Mouse (Mus musculus): ENCODE data around the gene Vopp1. TPM values are rescaled to one million over a fixed set of nuclear protein-coding genes. Genes with fewer than 3 reads are reported as not detected.
"Not testable (repeated sequence)": the region's sequence is repeated elsewhere in the genome, so short reads cannot be mapped to it uniquely, and the experiment has no call there.

Vopp1 gene
- polyA plus RNA-seq, 1 experiment = 15.2 TPM

- no peak for TF ChIP-seq MYOD1 (IDR thresholded peaks at IDR 0.05; ENCODE audit: control insufficient read depth, insufficient read length, low read depth)
- TF ChIP-seq MYOG (IDR thresholded peaks at IDR 0.05; ENCODE audit: control insufficient read depth, extremely low read depth, insufficient read length) = no peak
- TF ChIP-seq FOSL1 (IDR thresholded peaks at IDR 0.05; ENCODE audit: insufficient read depth, low read length, poor library complexity, severe bottlenecking) = no peak
- no peak for TF ChIP-seq MAX (IDR thresholded peaks at IDR 0.05)
- TF ChIP-seq CEBPB (IDR thresholded peaks at IDR 0.05; ENCODE audit: low read depth) = no peak
- TF ChIP-seq USF1 (IDR thresholded peaks at IDR 0.05; ENCODE audit: low read depth) = no peak
- no peak for TF ChIP-seq CTCF (IDR thresholded peaks at IDR 0.05; ENCODE audit: control insufficient read depth, insufficient read depth, insufficient read length)
- no peaks in the 10 kb centered on the region for H3K36me3 ChIP-seq (ENCODE audit: control insufficient read depth, insufficient read depth)
- H3K79me2 ChIP-seq (ENCODE audit: control insufficient read depth, insufficient read depth) = peaks cover 10% of the 10 kb centered on the region
- no peak overlapping the region for H3K4me3 ChIP-seq (ENCODE audit: insufficient read depth, poor library complexity, severe bottlenecking)
- H3K79me3 ChIP-seq (ENCODE audit: low read depth) = peaks cover 2% of the 10 kb centered on the region
- no peaks in the 10 kb centered on the region for H3K27me3 ChIP-seq (ENCODE audit: control insufficient read depth, insufficient read depth, insufficient read length)
- H3ac ChIP-seq (ENCODE audit: control insufficient read depth, insufficient read length, low read depth) = no peak overlapping the region
Observed at GRCm38 (mm10) chr6:57805218-57806069, 19.5 kb downstream of the Vopp1 start.

DNA sequence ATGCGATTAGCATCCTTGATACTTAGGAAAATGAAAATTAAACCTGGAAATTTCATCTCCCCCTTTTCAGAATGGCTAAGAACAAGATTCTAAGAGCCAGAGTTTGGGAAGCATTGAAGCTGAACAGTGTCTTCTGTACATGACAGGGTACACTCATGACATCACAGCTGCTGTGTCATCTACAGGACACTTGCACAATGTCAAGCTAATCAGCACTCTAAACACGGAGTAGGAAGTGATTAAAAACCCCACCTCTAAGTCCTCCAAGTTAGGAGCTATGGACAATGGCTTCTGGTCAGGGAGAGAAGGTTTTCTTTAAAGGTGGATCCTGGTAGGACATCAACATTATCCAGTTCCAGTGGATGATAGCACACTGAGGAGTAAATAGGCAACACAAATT, 21.8 kb downstream of the Vopp1 start:
- no peak overlapping the region for H3ac ChIP-seq (ENCODE audit: control insufficient read depth, insufficient read length, low read depth)
- no peak overlapping the region for H3K4me3 ChIP-seq (ENCODE audit: insufficient read depth, poor library complexity, severe bottlenecking)
- no peaks in the 10 kb centered on the region for H3K27me3 ChIP-seq (ENCODE audit: control insufficient read depth, insufficient read depth, insufficient read length)
- H3K79me2 ChIP-seq (ENCODE audit: control insufficient read depth, insufficient read depth) = no peaks in the 10 kb centered on the region
- H3K36me3 ChIP-seq (ENCODE audit: control insufficient read depth, insufficient read depth) = no peaks in the 10 kb centered on the region
- H3K79me3 ChIP-seq (ENCODE audit: low read depth) = peaks cover 2% of the 10 kb centered on the region
- TF ChIP-seq MYOD1 (IDR thresholded peaks at IDR 0.05; ENCODE audit: control insufficient read depth, insufficient read length, low read depth) (no peak), MAX (IDR thresholded peaks at IDR 0.05) (no peak), USF1 (IDR thresholded peaks at IDR 0.05; ENCODE audit: low read depth) (no peak), CEBPB (IDR thresholded peaks at IDR 0.05; ENCODE audit: low read depth) (no peak), FOSL1 (IDR thresholded peaks at IDR 0.05; ENCODE audit: insufficient read depth, low read length, poor library complexity, severe bottlenecking) (no peak), MYOG (IDR thresholded peaks at IDR 0.05; ENCODE audit: control insufficient read depth, extremely low read depth, insufficient read length) (no peak), CTCF (IDR thresholded peaks at IDR 0.05; ENCODE audit: control insufficient read depth, insufficient read depth, insufficient read length) (no peak)

GRCm38 (mm10) chr6:57798986-57799385, 26.0 kb downstream of the Vopp1 start:
- H3K79me2 ChIP-seq (ENCODE audit: control insufficient read depth, insufficient read depth) = no peaks in the 10 kb centered on the region
- no peaks in the 10 kb centered on the region for H3K36me3 ChIP-seq (ENCODE audit: control insufficient read depth, insufficient read depth)
- H3K27me3 ChIP-seq (ENCODE audit: control insufficient read depth, insufficient read depth, insufficient read length) = no peaks in the 10 kb centered on the region
- H3ac ChIP-seq (ENCODE audit: control insufficient read depth, insufficient read length, low read depth) = no peak overlapping the region
- peaks cover 3% of the 10 kb centered on the region for H3K79me3 ChIP-seq (ENCODE audit: low read depth)
- no peak for TF ChIP-seq MYOD1 (IDR thresholded peaks at IDR 0.05; ENCODE audit: control insufficient read depth, insufficient read length, low read depth)
- no peak for TF ChIP-seq CEBPB (IDR thresholded peaks at IDR 0.05; ENCODE audit: low read depth)
- no peak for TF ChIP-seq MYOG (IDR thresholded peaks at IDR 0.05; ENCODE audit: control insufficient read depth, extremely low read depth, insufficient read length)
- TF ChIP-seq MAX (IDR thresholded peaks at IDR 0.05) = no peak
- TF ChIP-seq FOSL1 (IDR thresholded peaks at IDR 0.05; ENCODE audit: insufficient read depth, low read length, poor library complexity, severe bottlenecking) = no peak
- TF ChIP-seq USF1 (IDR thresholded peaks at IDR 0.05; ENCODE audit: low read depth) = no peak
- no peak for TF ChIP-seq CTCF (IDR thresholded peaks at IDR 0.05; ENCODE audit: control insufficient read depth, insufficient read depth, insufficient read length)
- H3K4me3 ChIP-seq (ENCODE audit: insufficient read depth, poor library complexity, severe bottlenecking) = no peak overlapping the region

DNA sequence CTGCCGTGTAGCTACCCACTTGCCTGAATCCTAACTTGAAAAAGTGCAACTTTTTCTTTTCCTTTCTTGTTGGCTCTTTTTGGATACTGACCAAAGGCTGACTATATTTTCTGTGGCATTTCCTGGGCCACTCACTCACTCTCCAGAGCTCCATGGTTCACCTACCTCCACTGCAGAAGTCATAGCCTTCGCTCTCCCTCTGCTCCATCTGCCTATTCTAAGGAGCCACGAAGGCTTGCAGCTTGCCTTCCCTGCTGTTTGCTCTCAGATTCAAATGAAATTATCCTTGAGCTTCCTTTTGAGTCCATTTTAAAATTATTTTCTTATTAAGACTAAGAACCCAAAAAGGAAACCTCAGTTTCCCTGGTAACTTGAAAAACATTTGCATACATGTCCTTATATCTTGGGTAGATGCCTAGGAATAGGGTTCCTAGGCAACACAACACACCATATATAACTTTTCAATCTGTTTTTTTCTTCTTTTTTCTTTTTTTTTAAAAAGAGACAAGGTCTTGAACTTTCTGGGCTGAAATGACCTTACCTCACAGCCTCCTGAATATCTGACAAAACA, 28.0 kb downstream of the Vopp1 start:
- TF ChIP-seq MAX (IDR thresholded peaks at IDR 0.05) = no peak
- TF ChIP-seq CTCF (IDR thresholded peaks at IDR 0.05; ENCODE audit: control insufficient read depth, insufficient read depth, insufficient read length) = no peak
- TF ChIP-seq FOSL1 (IDR thresholded peaks at IDR 0.05; ENCODE audit: insufficient read depth, low read length, poor library complexity, severe bottlenecking) = no peak
- TF ChIP-seq USF1 (IDR thresholded peaks at IDR 0.05; ENCODE audit: low read depth) = no peak
- TF ChIP-seq CEBPB (IDR thresholded peaks at IDR 0.05; ENCODE audit: low read depth) = no peak
- no peak for TF ChIP-seq MYOG (IDR thresholded peaks at IDR 0.05; ENCODE audit: control insufficient read depth, extremely low read depth, insufficient read length)
- TF ChIP-seq MYOD1 (IDR thresholded peaks at IDR 0.05; ENCODE audit: control insufficient read depth, insufficient read length, low read depth) = no peak
- peaks cover 4% of the 10 kb centered on the region for H3K79me3 ChIP-seq (ENCODE audit: low read depth)
- H3ac ChIP-seq (ENCODE audit: control insufficient read depth, insufficient read length, low read depth) = no peak overlapping the region
- no peaks in the 10 kb centered on the region for H3K79me2 ChIP-seq (ENCODE audit: control insufficient read depth, insufficient read depth)
- no peaks in the 10 kb centered on the region for H3K27me3 ChIP-seq (ENCODE audit: control insufficient read depth, insufficient read depth, insufficient read length)
- no peaks in the 10 kb centered on the region for H3K36me3 ChIP-seq (ENCODE audit: control insufficient read depth, insufficient read depth)
- no peak overlapping the region for H3K4me3 ChIP-seq (ENCODE audit: insufficient read depth, poor library complexity, severe bottlenecking)

DNA sequence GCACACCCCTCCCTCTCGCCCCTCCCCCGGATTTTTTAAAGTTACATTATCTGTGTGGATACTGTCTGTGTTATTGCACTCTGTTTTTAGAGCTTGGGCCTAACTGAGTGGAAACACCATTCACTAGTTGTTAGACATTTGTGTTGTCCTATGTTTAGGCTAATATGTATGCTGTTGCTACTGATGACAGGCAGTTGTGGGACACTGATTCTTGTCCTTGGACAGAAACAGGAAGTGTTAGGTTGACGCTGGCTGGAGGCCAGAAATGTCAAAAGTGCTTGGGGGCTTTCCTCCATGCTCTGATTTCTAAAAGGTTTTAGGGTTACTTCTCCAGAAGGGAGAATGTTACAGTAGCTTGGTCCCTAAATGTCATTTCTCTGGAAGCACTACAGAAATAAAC, 29.1 kb downstream of the Vopp1 start:
- no peaks in the 10 kb centered on the region for H3K27me3 ChIP-seq (ENCODE audit: control insufficient read depth, insufficient read depth, insufficient read length)
- H3K79me3 ChIP-seq (ENCODE audit: low read depth) = peaks cover 4% of the 10 kb centered on the region
- H3ac ChIP-seq (ENCODE audit: control insufficient read depth, insufficient read length, low read depth) = no peak overlapping the region
- H3K36me3 ChIP-seq (ENCODE audit: control insufficient read depth, insufficient read depth) = no peaks in the 10 kb centered on the region
- no peaks in the 10 kb centered on the region for H3K79me2 ChIP-seq (ENCODE audit: control insufficient read depth, insufficient read depth)
- TF ChIP-seq FOSL1 (IDR thresholded peaks at IDR 0.05; ENCODE audit: insufficient read depth, low read length, poor library complexity, severe bottlenecking) (no peak), MYOG (IDR thresholded peaks at IDR 0.05; ENCODE audit: control insufficient read depth, extremely low read depth, insufficient read length) (no peak), USF1 (IDR thresholded peaks at IDR 0.05; ENCODE audit: low read depth) (no peak), CTCF (IDR thresholded peaks at IDR 0.05; ENCODE audit: control insufficient read depth, insufficient read depth, insufficient read length) (no peak), MYOD1 (IDR thresholded peaks at IDR 0.05; ENCODE audit: control insufficient read depth, insufficient read length, low read depth) (no peak), CEBPB (IDR thresholded peaks at IDR 0.05; ENCODE audit: low read depth) (no peak), MAX (IDR thresholded peaks at IDR 0.05) (no peak)
- H3K4me3 ChIP-seq (ENCODE audit: insufficient read depth, poor library complexity, severe bottlenecking) = no peak overlapping the region

DNA sequence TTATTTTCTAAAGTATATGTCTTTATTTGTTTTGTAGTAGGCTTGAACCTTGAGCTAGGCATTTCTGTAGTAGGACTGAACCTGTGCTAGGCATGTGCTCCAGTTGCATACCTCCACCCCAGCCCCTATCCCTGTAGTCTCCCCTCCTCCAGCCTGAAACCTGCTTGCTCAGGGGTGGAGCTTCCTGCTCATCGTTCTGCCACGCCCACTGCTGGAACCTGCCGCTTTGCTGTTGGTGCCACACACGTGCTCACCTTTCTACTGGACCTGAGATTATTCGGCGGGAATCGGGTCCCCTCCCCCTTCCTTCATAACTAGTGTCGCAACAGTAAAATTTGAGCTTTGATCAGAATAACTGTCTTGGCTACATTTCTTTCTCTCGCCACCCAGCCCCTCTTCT, 32.1 kb downstream of the Vopp1 start:
- H3K36me3 ChIP-seq (ENCODE audit: control insufficient read depth, insufficient read depth); H3K79me2 ChIP-seq (ENCODE audit: control insufficient read depth, insufficient read depth); H3K79me3 ChIP-seq (ENCODE audit: low read depth); H3ac ChIP-seq (ENCODE audit: control insufficient read depth, insufficient read length, low read depth); H3K4me3 ChIP-seq (ENCODE audit: insufficient read depth, poor library complexity, severe bottlenecking); H3K27me3 ChIP-seq (ENCODE audit: control insufficient read depth, insufficient read depth, insufficient read length): not testable (repeated sequence)

Measured in C2C12 (cell line).